Mouse (Mus musculus) spleen, adult 2 months (tissue): Measurements from ENCODE around the gene Tubg2.

Experiments
- CTCF ChIP-seq: fragments of 200-500 bp; IDR thresholded peaks from 2 replicates; pipeline ENCODE4 v1.5.1; 2011; ENCODE audit warnings: mild to moderate bottlenecking, inconsistent platforms; ENCODE audit not compliant: insufficient read depth, insufficient read length, insufficient replicate concordance; ENCODE audit errors: extremely low read depth
- POLR2A ChIP-seq: fragments of 200-500 bp; IDR thresholded peaks from 2 replicates; pipeline ENCODE4 v1.6.1; 2011; ENCODE audit warnings: low read depth, low read length, inconsistent platforms

- TF ChIP-seq POLR2A (no peak), CTCF (no peak)
Measured at GRCm38 (mm10) chr11:101167211-101167962, 11.7 kb downstream of the Tubg2 start.
